Mouse (Mus musculus): ENCODE measurements around the gene Ppp1r18. TPM values are rescaled to one million over a fixed set of nuclear protein-coding genes. Genes with fewer than 3 reads are reported as not detected.

Ppp1r18 gene
- total RNA-seq, 2 experiments from 2014 or later: 15.0 to 60.9 TPM

- no peak for ATAC-seq (replicated peaks; ENCODE audit: poor library complexity, severe bottlenecking)
Observed at GRCm38 (mm10) chr17:35868165-35868820, 2.9 kb downstream of the Ppp1r18 start.

DNA sequence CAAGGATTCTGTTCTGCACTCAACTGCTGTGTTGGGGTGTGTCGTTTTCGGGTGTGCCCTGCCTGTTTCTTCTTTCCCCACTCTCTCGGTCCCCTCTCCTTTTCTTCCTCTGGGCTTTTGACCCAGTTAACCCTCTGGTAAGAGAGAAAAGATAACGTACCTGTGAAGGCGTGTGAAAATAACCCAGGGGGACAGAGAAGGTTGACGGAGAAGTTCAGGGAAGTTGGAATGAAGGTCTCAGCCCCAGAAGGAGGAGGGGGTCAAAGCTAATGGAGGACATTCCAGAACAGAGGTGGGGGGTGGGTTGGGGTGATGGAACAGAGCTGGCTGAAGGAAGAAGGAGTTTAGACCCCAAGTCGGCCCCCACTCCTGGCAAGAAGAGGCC, 3.6 kb downstream of the Ppp1r18 start:
- ATAC-seq (replicated peaks; ENCODE audit: poor library complexity, severe bottlenecking): no peak

DNA sequence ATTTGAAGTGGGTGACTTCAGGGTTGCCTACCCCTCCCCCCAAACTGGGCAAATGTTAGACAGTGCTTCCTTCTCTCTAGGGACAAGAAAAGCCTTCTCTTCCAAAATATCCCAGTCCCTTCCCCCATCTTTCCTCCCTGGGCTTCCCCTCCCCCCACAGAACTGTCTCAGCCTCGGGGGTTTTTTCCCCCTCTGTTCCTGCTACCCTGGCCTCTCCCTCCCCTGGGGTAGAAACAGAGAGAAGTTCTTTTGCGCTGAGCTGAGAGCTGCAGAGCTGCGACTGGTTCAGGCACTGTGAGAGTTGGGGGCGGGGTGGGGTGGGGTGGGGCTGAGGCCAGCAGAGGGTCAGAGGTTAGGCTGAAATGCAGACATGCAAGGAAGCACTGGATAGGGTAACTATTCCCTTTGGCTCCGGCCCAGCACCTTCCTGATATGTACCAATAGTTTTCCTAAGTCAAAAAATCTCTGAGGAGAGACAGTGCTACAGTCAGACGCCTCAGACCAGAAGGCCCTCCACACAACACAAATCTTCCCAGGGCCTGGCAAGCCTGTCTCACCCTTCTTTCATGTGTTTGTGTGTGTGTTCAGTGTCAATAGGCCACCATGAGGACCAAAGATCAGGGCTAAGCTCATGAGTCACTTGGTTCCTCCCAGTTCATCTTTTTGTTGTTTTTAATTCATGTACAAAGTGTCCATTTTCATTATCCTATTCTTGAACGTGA, 4.1 kb downstream of the Ppp1r18 start:
- ATAC-seq (replicated peaks; ENCODE audit: poor library complexity, severe bottlenecking): no peak

- peak; percentile 72 for ATAC-seq (replicated peaks; ENCODE audit: poor library complexity, severe bottlenecking)
Observed at GRCm38 (mm10) chr17:35870151-35870883, 4.9 kb downstream of the Ppp1r18 start.

DNA sequence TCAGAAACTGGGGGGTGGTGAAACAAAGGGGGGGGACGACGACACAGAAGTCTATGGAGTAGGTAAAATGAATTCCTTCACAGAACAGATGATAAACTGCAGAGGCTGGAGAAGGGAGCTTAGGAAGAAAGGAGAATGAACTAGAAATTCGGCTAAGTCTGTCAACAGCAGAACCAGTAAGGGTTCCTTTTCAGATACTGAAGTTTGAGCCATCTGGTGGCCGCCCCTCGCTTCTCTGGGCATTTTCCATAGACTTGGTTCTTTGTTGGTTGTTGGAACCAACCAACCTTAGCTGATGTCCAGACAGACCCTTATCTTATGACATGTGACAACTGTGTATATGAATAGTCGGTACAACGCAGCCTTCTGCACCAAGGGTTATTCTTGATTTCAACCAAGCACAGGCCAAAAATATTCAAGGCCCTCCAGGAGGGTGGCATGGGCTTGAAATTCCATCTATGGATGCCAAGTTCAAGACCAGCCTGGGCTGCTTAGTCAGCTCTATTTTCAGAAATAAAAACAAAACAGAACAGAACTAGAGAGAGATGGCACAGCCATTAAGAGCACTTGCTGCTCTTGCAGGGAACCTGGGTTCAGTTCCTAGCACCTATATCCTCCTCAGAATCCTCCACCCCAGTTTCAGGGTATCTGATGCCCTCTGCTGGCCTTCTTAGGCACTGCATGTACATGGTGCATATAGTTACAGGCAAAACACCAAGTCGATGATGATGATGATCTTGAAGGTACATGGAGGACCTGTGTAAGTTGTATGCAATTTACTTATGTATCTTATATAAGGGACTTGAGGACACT, 5.7 kb downstream of the Ppp1r18 start:
- no peak for ATAC-seq (replicated peaks; ENCODE audit: poor library complexity, severe bottlenecking)

DNA sequence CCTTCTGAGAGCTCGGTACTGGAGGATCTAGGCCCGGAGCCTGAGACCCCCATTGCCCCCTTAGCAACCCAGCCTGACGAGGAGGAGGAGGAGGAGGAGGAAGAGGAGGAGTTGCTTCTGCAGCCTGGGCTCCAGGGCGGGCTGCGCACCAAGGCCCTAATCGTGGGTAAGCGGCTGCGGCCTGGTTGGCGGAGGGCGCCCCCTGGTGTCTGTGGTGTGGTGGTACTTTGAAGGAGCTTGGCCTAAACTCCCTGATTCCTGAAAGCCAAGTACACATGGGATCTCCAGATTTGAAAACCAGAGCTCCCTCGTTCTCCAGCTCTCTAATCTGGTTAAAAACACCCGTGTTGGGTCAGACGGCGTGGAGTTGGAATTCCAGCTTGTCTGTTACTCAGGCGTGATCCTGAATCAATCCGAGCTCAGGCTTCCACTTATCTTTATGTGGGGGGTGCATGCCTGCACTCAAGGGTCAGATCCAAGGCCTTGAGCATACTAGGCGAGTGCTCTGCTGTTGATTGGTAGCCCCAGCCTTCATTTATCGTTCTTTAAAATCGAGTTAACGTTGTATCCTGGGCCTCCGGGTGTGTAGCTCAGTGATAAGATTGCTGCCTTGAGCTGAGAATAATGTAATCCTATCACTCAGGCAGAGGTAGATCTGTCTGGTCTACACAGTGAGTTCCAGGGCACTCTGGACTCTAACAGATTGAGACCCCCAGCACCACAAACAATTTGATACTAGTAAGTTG, 8.6 kb downstream of the Ppp1r18 start:
- ATAC-seq (replicated peaks; ENCODE audit: poor library complexity, severe bottlenecking): peak; percentile 47

- ATAC-seq (replicated peaks; ENCODE audit: poor library complexity, severe bottlenecking): no peak
Observed at GRCm38 (mm10) chr17:35874721-35875120, 9.3 kb downstream of the Ppp1r18 start.

GRCm38 (mm10) chr17:35879245-35880057, 14.1 kb downstream of the Ppp1r18 start, which contains the start of gene Dhx16:
TSS of gene Dhx16 (plus strand) at chr17:35879819.
- peak; percentile 96 for ATAC-seq (replicated peaks; ENCODE audit: poor library complexity, severe bottlenecking)

DNA sequence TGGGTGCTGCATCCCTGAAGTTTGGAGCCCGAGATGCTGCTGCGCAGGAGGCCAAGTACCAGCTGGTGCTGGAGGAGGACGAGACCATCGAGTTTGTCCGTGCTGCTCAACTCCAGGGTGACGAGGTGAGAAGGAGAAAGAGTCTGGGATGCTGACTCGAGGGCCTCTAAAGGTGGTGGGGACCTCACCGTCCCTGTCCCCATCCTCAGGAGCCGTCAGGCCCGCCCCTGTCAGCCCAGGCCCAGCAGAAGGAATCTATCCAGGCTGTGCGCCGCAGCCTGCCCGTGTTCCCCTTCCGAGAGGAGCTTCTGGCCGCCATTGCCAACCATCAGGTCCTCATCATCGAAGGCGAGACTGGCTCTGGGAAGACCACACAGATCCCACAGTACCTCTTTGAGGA, 17.5 kb downstream of the Ppp1r18 start:
- ATAC-seq (replicated peaks; ENCODE audit: poor library complexity, severe bottlenecking): no peak

GRCm38 (mm10) chr17:35883777-35884176, 18.4 kb downstream of the Ppp1r18 start:
- ATAC-seq (replicated peaks; ENCODE audit: poor library complexity, severe bottlenecking): no peak

DNA sequence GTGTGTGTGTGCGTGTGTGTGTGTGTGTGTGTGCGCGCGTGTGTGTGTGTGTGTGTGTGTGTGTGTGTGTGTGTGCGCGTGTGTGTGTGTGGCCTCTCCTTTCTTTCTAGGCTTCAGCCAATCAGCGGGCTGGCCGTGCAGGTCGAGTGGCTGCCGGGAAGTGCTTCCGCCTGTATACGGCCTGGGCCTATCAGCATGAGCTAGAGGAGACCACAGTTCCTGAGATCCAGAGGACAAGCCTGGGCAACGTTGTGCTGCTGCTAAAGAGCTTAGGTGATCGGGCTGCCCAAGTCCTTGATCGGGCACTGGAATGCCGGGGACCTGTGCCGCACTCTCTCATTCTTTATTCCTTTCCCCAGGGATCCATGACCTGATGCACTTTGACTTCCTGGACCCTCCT, 22.3 kb downstream of the Ppp1r18 start:
- no peak for ATAC-seq (replicated peaks; ENCODE audit: poor library complexity, severe bottlenecking)

DNA sequence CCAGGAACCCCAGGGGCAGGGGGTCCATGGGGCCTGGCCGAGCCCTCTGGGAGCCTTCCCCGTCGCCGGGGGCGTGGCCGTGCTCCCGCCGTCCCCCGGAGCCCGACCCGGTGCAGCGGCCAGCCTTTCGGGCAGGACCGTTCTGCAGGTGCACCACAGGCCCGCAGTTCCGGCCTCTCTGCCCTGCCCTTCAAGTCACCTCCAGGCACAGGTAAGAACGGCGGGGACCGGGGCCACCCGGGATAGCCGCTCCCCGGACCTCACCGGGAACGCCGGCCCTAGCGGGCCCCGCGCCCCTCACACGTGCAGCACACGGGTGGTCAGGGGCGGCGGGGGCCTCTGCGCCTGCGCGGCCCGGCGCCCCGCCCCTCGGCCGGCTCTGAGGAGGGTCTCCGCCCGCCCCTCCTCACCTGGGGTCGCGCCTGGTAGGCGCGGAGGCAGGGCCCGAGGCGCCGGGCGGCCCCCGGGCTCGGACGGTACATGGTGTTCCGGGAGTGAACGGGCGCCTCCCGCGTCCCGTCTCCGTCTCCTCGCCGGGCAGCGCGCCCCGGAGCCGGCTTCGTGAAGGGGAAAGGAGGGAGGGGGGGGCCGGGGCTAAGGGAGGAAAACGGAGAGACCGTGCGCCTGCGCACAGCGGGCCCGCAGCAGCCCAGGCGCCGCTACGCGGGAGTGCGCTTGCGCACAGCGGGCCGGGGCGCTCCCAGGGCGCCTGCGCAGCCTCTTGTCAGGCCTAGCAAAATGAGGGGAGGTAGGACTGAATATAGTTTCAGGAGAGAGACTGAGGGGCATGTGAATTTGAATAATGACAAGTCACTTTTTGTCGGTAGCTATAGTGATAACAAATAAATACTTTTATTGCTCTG, 31.6 kb downstream of the Ppp1r18 start, which contains the start of gene 2310061I04Rik:
Gene 2310061I04Rik (minus strand): TSS at position 651 of the 863 bp plus-strand sequence.
- peak; percentile 57 for ATAC-seq (replicated peaks; ENCODE audit: poor library complexity, severe bottlenecking)

DNA sequence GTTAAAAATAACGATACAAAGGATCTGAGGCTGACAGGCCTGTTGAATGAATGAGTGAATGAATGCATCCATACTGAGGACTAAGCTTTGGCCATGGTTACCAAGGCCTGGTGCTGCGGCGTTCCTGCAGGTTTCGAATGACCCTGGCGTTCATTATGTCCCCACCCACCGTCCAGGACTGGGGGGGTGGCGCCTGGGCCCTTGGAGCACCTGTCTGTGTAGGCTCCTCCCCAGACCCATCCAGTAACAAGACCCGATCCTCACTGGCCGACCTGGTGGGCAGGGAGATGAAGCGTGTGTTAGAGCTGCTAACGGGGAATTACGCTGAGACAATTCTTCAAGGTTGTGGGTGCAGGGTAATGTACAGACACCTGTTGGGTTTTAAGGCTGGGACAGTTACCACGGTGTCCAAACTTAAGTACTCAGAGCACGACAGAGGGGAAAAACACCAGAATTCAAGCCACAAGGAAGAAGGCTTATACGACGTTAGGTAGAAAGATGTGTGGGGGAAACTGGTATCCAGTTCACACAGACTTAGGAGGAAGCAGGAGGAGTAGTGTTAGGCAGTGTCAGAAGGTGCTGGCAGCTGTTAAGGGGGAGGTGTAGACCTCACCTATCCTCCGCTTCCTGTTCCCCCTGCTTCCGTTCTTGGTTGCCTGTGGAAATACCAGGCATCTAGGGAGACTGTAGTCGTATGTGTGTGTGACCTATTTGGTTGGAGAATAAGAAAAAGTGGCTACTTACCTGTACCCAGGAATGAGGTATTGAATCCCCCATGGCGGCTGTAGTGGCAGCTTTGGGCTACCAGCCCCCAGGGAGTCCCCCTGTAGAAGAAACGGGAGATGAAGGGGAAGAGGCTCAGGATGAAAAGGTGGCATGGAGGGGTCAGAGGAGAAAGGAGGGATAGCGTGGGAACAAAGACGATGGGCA, 32.5 kb downstream of the Ppp1r18 start:
- peak; percentile 20; the same call in 1 of the 2 replicates for ATAC-seq (replicated peaks; ENCODE audit: poor library complexity, severe bottlenecking)

DNA sequence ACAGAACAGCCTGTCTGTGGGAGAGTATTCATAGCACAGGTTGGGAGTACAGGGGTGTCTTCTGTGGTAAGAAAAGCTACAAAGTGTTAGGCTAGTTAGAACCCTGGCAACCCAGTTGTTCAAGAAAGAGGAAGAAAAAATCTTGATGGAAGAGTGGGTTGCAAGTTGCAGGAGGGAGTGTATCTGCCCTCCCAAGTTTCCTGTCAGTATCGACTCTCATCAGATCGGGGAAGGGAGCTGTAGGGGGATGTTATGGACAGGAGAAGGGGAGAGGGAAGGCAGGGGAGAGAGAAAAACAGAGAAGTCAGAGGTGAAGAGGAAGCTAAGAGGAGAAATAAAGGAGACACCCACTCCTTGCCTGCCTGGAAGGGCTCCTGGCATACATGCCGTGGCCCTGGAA, 35.2 kb downstream of the Ppp1r18 start:
- peak; percentile 36; the same call in 1 of the 2 replicates for ATAC-seq (replicated peaks; ENCODE audit: poor library complexity, severe bottlenecking)

DNA sequence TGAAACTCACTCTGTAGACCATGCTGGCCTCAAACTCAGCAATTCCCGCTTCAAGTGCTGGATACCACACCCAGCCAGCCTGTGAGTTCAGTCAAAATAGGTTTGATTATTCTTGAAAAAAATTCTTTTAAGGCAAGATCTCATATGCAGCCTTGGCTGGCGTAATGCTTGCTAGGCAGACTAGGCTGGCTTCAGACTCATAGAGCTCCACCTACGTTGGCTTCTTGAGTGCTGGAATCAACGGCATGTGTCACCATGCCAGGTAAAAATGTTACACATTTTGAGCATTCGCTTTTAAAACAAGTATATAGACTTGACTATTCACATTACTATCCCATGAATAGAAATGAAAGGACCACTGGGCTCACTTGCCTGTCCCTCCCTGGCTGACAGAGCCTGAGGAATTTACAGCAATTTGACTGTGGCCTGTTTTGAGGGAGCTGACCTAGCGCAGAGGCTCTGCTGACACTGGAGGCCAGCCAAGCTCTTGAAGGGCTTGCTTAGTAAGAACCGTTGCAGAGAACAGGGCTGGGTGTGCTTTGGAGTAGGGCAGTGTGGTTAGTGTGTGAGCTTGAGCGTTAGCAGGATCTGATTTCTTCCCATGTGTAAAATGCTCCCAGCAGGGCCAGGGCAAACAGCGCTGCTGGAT, 38.1 kb downstream of the Ppp1r18 start:
- no peak for ATAC-seq (replicated peaks; ENCODE audit: poor library complexity, severe bottlenecking)

DNA sequence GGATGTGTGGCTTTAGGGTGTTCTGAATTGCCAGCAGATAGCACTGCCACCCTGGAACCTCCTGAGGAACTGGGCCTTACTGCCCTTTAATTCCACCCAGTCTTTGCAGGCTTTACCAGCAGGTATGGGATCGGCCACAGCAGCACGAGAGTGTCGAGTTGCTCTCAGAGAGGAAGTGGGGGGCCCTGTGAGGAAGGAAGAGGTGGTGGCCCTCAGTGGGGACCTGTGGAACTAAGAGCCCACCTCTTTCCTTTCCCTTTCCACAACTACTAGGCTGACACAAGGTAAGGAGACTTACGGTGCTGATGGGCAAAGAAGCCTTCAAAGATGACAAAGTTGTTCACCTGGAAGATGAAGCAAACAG, 38.6 kb downstream of the Ppp1r18 start:
- peak; percentile 50 for ATAC-seq (replicated peaks; ENCODE audit: poor library complexity, severe bottlenecking)
